Comparison of ENCODE assay signal across 16 mouse cellular contexts in genomic region chr7:31089721-31090120, GRCm38 (mm10). TPM values are rescaled to one million over a fixed set of nuclear protein-coding genes. Genes with fewer than 3 reads are reported as not detected.
DNase-seq lines count a peak whose midpoint lies in the region; ATAC-seq lines count a peak whose summit lies in the region.
"Had no signal": no experiment of that assay in that cellular context is flagged by ENCODE, and none has a peak within 500 bp of the region (broad histone marks: within the 10 kb centered on the region; RNA-seq: fewer than 3 reads in every experiment).

No protein-coding gene starts in this region.

- H3K4me1 ChIP-seq in intestine, embryonic 15.5 days (replicated peaks) = peaks cover 6% of the 10 kb centered on the region; the same call in 1 of the 2 replicates

- H3K27ac ChIP-seq in intestine, embryonic 15.5 days = no peak overlapping the region
- H3K27ac ChIP-seq: embryonic facial prominence, embryonic 10.5 days; liver, embryonic 13.5 days had no signal

- H3K36me3 ChIP-seq in splenic B cell, adult 2 months (ENCODE audit: control insufficient read depth, insufficient read depth, low read length, poor library complexity, severe bottlenecking) = no peaks in the 10 kb centered on the region
- H3K36me3 ChIP-seq in intestine, embryonic 15.5 days = no peaks in the 10 kb centered on the region
- H3K36me3 ChIP-seq: embryonic facial prominence, embryonic 10.5 days; G1E; heart, embryonic 12.5 days; liver, embryonic 13.5 days had no signal

- H3K4me2 ChIP-seq in intestine, embryonic 15.5 days (replicated peaks) = no peak overlapping the region
- H3K4me2 ChIP-seq: heart, embryonic 12.5 days; liver, embryonic 13.5 days had no signal

- no peaks in the 10 kb centered on the region for H3K9me3 ChIP-seq in intestine, embryonic 15.5 days
- H3K9me3 ChIP-seq: embryonic facial prominence, embryonic 10.5 days; heart, embryonic 12.5 days; liver, embryonic 13.5 days had no signal

- ATAC-seq in CD4-positive, CD25-positive, alpha-beta regulatory T cell, adult 4 months = peak; percentile 95
- ATAC-seq in granulocyte monocyte progenitor cell, adult 5-6 weeks (replicated peaks; ENCODE audit: poor library complexity, severe bottlenecking) = peak; percentile 79
- ATAC-seq in intestine, embryonic 15.5 days = no peak

- H3K27me3 ChIP-seq in splenic B cell, adult 2 months (ENCODE audit: control insufficient read depth, insufficient read depth, low read length, poor library complexity, severe bottlenecking) = no peaks in the 10 kb centered on the region
- no peaks in the 10 kb centered on the region for H3K27me3 ChIP-seq in intestine, embryonic 15.5 days (replicated peaks)
- H3K27me3 ChIP-seq: heart, embryonic 12.5 days; liver, embryonic 13.5 days had no signal

- DNase-seq in lung, postnatal 36 days = peak; percentile 28
- no peak for DNase-seq in lung, postnatal 10 days
- DNase-seq in splenic B cell, adult 2 months (ENCODE audit: low read depth, low spot score) = peak; percentile 80
- no peak for DNase-seq in embryo, embryonic 10 days (ENCODE audit: low spot score)
- DNase-seq: cerebellum, adult 18-20 months; kidney, adult 2 months; liver, embryonic 13.5 days had no signal

- no peak overlapping the region for H3K4me3 ChIP-seq in intestine, embryonic 15.5 days (replicated peaks)
- H3K4me3 ChIP-seq: embryonic facial prominence, embryonic 10.5 days; heart, embryonic 12.5 days; liver, embryonic 13.5 days; megakaryocyte, embryonic 14.5 days; myocyte had no signal

- 76% methylated on average over 2 of the region's 2 CpGs for WGBS in intestine, embryonic 15.5 days

- H3K9ac ChIP-seq in intestine, embryonic 15.5 days = no peak overlapping the region
- H3K9ac ChIP-seq: heart, embryonic 12.5 days; liver, embryonic 13.5 days had no signal

RNA-seq across cellular contexts. Expression of gene Fxyd3, which starts 13.2 kb away (rescaled TPM):
- under 1 TPM in 1 of 2 experiments, not detected in 1; 0.27 TPM for polyA plus RNA-seq in CD4-positive, CD25-positive, alpha-beta regulatory T cell, adult 4 months (2017; shearing (Covaris generic))
- not detected in 2 replicates for total RNA-seq in granulocyte monocyte progenitor cell, adult 5-6 weeks (2014; fragmentation: Nextera tagmentation)
- total RNA-seq in granulocyte monocyte progenitor cell, adult 5-6 weeks (2017) = not detected in 2 replicates
- 70.8 and 77.4 TPM in 2 replicates for polyA plus RNA-seq in intestine, embryonic 15.5 days (2015; fragmentation: Nextera tagmentation; extraction: Ambion mirVana)
- total RNA-seq: left cerebral cortex, postnatal 14 days had no signal
- polyA plus RNA-seq: G1E had no signal

RNA-seq across cellular contexts. Expression of gene Hpn, which starts 25.4 kb away (rescaled TPM):
- 10 to 100 TPM in 1 of 2 experiments, 1 to 10 TPM in 1; 6.0 to 12.2 TPM for polyA plus RNA-seq in CD4-positive, CD25-positive, alpha-beta regulatory T cell, adult 4 months (2017; shearing (Covaris generic))
- total RNA-seq in granulocyte monocyte progenitor cell, adult 5-6 weeks (2014; fragmentation: Nextera tagmentation) = 11.1 TPM in 1 of 2 replicates, not detected in the other
- total RNA-seq in granulocyte monocyte progenitor cell, adult 5-6 weeks (2017) = not detected in 2 replicates
- polyA plus RNA-seq in intestine, embryonic 15.5 days (2015; fragmentation: Nextera tagmentation; extraction: Ambion mirVana) = 37.9 and 47.0 TPM in 2 replicates
- polyA plus RNA-seq: G1E, myocyte had no signal

RNA-seq across cellular contexts. Expression of gene Lgi4, which starts 30.6 kb away (rescaled TPM):
- polyA plus RNA-seq in CD4-positive, CD25-positive, alpha-beta regulatory T cell, adult 4 months (2017; shearing (Covaris generic)) = not detected
- not detected in 2 replicates for total RNA-seq in granulocyte monocyte progenitor cell, adult 5-6 weeks (2014; fragmentation: Nextera tagmentation)
- not detected in 2 replicates for total RNA-seq in granulocyte monocyte progenitor cell, adult 5-6 weeks (2017)
- 1.5 TPM in 2 replicates for polyA plus RNA-seq in intestine, embryonic 15.5 days (2015; fragmentation: Nextera tagmentation; extraction: Ambion mirVana)
- polyA plus RNA-seq: G1E, myocyte had no signal

RNA-seq across cellular contexts. Expression of gene Fxyd1, which starts 32.7 kb away (rescaled TPM):
- not detected for polyA plus RNA-seq in CD4-positive, CD25-positive, alpha-beta regulatory T cell, adult 4 months (2017; shearing (Covaris generic))
- not detected in 2 replicates for total RNA-seq in granulocyte monocyte progenitor cell, adult 5-6 weeks (2014; fragmentation: Nextera tagmentation)
- not detected in 2 replicates for total RNA-seq in granulocyte monocyte progenitor cell, adult 5-6 weeks (2017)
- polyA plus RNA-seq in intestine, embryonic 15.5 days (2015; fragmentation: Nextera tagmentation; extraction: Ambion mirVana) = 64.5 and 80.1 TPM in 2 replicates
- total RNA-seq: G1E had no signal
- polyA plus RNA-seq: G1E had no signal

RNA-seq across cellular contexts. Expression of gene Scn1b, which starts 37.1 kb away (rescaled TPM):
- polyA plus RNA-seq in CD4-positive, CD25-positive, alpha-beta regulatory T cell, adult 4 months (2017; shearing (Covaris generic)) = not detected
- not detected in 2 replicates for total RNA-seq in granulocyte monocyte progenitor cell, adult 5-6 weeks (2014; fragmentation: Nextera tagmentation)
- not detected in 2 replicates for total RNA-seq in granulocyte monocyte progenitor cell, adult 5-6 weeks (2017)
- polyA plus RNA-seq in intestine, embryonic 15.5 days (2015; fragmentation: Nextera tagmentation; extraction: Ambion mirVana) = 1.6 and 1.8 TPM in 2 replicates
- total RNA-seq: G1E had no signal
- polyA plus RNA-seq: G1E had no signal

Comparison
In these comparisons a context has a peak if more than half of its experiments do, and no peak if none do; other contexts are left out.
1. DNase-seq: peak in lung, postnatal 36 days (single experiment) and splenic B cell, adult 2 months (single experiment); none in lung, postnatal 10 days (single experiment) and embryo, embryonic 10 days (single experiment).
2. RNA of gene Fxyd3, which starts 13.2 kb away (polyA plus RNA-seq): 70.8 to 77.4 TPM in intestine, embryonic 15.5 days; 0.27 TPM in CD4-positive, CD25-positive, alpha-beta regulatory T cell, adult 4 months; every median in the first group is over 10 times any median in the second.